Mouse (Mus musculus) bone marrow macrophage, adult 2 months (primary cell): ENCODE data around the gene D930048N14Rik. TPM values are rescaled to one million over a fixed set of nuclear protein-coding genes. Genes with fewer than 3 reads are reported as not detected.
A peak's percentile ranks its signal among the peaks of the same experiment; 100 is the strongest.
"Not testable (repeated sequence)": the region's sequence is repeated elsewhere in the genome, so short reads cannot be mapped to it uniquely, and the experiment has no call there.

Experiments used
- H3K27ac ChIP-seq: 2 replicates; pipeline ENCODE4 v1.5.1; 2012; ENCODE audit warnings: low read depth, low read length; ENCODE audit not compliant: insufficient read depth
- H3K4me1 ChIP-seq: 2 replicates; pipeline ENCODE4 v1.6.1; 2012; ENCODE audit warnings: low read length; ENCODE audit not compliant: control insufficient read depth, insufficient read depth
- H3K4me3 ChIP-seq: 2 replicates; pipeline ENCODE4 v1.5.1; 2012; ENCODE audit warnings: mild to moderate bottlenecking, low read length, moderate library complexity; ENCODE audit not compliant: insufficient read depth
- CTCF ChIP-seq: IDR thresholded peaks from 2 replicates; pipeline ENCODE4 v1.5.1; 2012; ENCODE audit warnings: low read depth, mild to moderate bottlenecking, low read length, moderate library complexity
- POLR2A ChIP-seq: IDR thresholded peaks from 2 replicates; pipeline ENCODE4 v1.6.1; 2012; ENCODE audit warnings: mild to moderate bottlenecking, low read depth, low read length, borderline replicate concordance
- polyA plus RNA-seq: library from polyadenylated mRNA; stranded (reverse); fragments of >200 nt; gene quantifications from 2 replicates; pipeline ENCODE4 v1.2.4, GENCODE M21; 2012; ENCODE audit not compliant: missing spikeins, insufficient read depth, insufficient read length

D930048N14Rik gene
- polyA plus RNA-seq, 1 experiment, result 8.1 TPM

DNA sequence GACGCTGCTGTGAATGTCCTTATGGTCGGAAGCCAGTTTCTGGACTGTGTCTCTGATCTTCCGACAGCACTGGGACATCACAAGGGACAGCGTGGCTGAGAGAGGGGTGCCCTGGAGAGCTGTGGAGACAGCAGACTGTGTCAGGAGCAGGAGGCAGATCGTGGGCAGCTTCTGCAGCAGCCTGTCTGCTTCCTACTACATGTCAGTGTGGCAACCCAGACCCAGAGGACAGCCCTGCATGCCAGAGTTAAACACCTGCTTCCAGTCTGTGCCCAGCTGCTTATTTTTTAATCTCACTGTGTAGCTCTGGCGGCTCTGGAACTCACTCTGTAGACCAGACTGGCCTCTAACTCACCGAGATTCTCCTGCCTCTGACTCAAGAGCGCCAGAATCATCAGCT is 22.8 kb upstream of the D930048N14Rik start:
- H3K4me1 ChIP-seq, result peaks cover 16% of the 10 kb centered on the region
- no peak overlapping the region for H3K27ac ChIP-seq
- no peak for TF ChIP-seq CTCF
- no peak for TF ChIP-seq POLR2A
- H3K4me3 ChIP-seq, result no peak overlapping the region

DNA sequence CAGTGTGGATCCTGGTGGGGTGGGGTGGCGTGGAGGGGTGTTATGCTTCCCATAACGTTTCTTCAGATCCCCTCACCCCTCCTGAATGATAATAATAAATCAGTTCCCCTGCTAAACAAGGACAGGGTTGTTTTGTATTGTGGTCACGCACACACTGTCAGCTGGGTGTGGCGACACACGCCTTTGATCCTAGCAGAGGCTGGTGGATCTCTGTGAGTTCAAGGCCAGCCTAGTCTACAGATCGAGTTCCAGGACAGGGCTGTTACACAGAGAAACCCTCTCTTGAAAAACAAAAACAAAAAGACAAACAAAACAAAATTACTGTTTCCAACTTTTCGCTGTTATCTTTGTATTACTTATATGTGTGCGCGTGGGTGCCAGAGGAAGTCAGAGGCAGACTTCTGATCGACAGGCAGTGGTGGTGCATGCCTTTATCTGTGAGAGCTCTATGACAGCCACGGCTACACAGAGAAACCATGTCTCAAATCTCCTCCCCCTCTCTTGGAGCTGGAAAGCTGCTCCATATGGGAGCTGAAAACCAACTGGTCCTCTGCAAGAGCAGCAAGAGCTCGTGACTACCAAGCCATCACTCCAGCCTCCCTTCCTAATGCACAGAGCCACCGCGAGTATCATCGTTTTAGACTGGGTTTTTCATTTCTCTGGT is 21.0 kb upstream of the D930048N14Rik start:
- Histone ChIP-seq H3K4me3 (no peak overlapping the region), H3K4me1 (peaks cover 32% of the 10 kb centered on the region), H3K27ac (no peak overlapping the region)
- TF ChIP-seq CTCF, result no peak

DNA sequence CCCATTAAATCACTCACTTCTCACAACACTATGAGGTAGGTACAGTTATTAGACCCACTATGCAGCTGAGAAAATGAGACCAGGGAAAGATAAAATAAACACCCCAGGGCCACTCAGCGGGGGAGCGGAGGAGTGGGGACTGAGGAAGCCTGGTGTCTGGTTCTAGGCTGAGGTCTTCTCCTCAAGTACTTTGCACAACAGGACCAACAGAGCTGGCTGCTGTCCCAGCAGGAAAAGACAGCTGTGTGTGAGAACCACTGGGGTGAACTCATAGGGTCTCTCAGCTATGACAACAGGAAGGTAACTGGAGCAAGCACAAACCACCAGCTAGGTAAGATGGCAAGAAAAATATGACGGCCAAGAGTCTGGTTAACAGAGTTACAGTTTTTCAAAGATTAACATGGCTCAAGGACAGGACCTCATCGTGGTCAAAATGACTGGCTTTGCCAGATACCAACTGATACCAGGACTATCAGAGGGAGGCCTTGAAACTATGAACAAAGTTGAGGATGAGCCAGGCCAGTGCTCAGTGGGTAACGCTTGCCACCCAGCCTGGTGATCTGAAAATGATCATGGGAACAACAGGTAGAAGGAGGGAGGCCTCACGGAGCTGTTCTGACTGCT is 18.5 kb upstream of the D930048N14Rik start:
- Histone ChIP-seq H3K4me3 (no peak overlapping the region), H3K4me1 (peaks cover 43% of the 10 kb centered on the region), H3K27ac (no peak overlapping the region)
- TF ChIP-seq CTCF (no peak), POLR2A (no peak)

- Histone ChIP-seq H3K27ac (peak overlapping the region; percentile 13; the same call in 1 of the 2 replicates), H3K4me1 (peaks cover 48% of the 10 kb centered on the region)
- not testable (repeated sequence) for H3K4me3 ChIP-seq
Observed at GRCm38 (mm10) chr11:51633200-51633599, 17.6 kb upstream of the D930048N14Rik start.

DNA sequence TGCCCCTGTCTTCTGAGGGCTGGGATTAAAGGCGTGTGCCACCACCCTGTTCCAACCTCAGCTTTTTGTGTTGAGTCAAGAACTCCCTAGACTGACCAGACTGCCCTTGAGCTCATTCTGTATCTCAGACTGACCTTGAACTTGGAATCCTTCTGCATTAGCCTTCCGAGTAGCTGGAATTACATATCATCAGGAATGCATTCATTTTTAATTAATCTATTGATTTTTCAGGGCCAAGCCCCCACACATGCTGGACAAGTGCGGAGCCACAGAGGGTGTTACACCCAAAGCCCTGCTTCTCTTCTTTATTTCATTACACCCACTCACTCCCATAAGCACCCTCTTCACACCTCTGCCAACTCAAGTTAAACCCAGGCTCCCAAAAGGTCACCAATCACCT is 17.0 kb upstream of the D930048N14Rik start:
- Histone ChIP-seq H3K27ac (peak overlapping the region; percentile 11; the same call in 1 of the 2 replicates), H3K4me1 (peaks cover 52% of the 10 kb centered on the region), H3K4me3 (no peak overlapping the region)
- no peak for TF ChIP-seq POLR2A
- TF ChIP-seq CTCF, result no peak

DNA sequence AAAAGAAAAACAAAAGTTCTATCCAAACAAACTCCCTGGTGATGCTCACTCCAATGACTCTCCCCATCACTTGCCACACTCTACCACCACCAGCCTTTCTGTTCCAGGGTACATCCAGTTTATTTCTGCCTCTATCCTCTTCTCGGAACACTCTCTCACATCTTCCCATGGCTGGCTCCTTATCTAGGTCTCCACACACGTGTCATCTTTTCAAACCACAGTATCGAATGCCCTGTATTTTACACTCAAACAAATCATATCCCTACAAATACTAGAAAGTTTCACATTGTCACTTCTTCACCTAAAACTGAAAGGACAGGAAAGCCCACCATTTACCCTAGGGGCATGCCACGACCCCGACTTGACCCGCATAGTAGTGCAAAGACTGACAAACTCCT is 15.6 kb upstream of the D930048N14Rik start:
- Histone ChIP-seq H3K4me3 (peak overlapping the region; percentile 90), H3K4me1 (peaks cover 53% of the 10 kb centered on the region), H3K27ac (peak overlapping the region; percentile 83)
- no peak for TF ChIP-seq POLR2A
- TF ChIP-seq CTCF, result no peak

- Histone ChIP-seq H3K4me3 (peak within 1 kb of the TSS; percentile 90), H3K4me1 (peaks cover 53% of the 10 kb centered on the region), H3K27ac (peak within 1 kb of the TSS; percentile 83)
- TF ChIP-seq CTCF (no peak), POLR2A (peak; percentile 32; the same call in 1 of the 2 replicates)
Observed at GRCm38 (mm10) chr11:51635525-51636322, 15.0 kb upstream of the D930048N14Rik start, which contains the start of gene Rmnd5b. TSS of gene Rmnd5b (minus strand) at chr11:51635896.

DNA sequence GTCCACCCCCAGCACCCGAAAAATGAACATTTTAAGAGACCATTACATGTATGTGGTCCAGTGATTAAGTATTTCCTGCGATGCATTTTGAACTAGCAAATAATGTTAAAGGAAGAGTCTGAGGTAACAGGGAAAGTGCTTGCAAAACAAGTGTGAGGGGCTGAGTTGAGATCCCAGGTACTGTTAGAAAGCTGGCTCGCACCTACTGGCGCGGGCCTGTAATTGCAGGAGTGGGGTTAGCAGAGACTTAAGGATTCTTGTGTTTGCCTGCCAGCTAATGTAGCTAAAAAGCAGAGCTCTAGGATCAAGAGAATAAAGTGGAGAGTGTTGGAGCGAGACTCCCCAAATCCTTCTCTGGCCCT is 14.4 kb upstream of the D930048N14Rik start:
- Histone ChIP-seq H3K27ac (peak overlapping the region; percentile 83), H3K4me3 (peak overlapping the region; percentile 90), H3K4me1 (peaks cover 52% of the 10 kb centered on the region)
- TF ChIP-seq CTCF (no peak), POLR2A (no peak)

DNA sequence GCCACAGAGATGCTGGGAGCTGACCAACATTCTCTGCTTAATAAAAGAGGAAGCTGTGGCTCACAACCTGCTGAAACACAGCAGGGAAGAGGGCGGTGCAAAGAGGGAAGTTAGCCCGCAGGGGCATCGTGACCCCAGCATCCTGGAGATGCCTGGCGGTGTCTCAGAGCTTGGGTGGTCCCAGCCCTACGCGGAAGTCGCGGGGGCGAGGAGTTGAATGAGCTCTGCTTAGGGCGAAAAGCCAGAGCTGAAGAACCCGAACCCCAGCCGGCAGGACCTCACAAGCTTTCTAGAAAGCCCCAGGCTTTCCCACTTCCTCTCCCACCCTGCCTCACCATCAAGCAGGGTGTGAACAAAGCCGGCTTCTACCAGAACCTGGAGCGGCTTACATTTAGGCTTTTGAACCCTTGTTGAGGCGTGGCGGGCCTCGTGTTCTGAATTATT is 12.8 kb upstream of the D930048N14Rik start:
- Histone ChIP-seq H3K4me1 (peaks cover 37% of the 10 kb centered on the region), H3K4me3 (peak overlapping the region; percentile 36), H3K27ac (peak overlapping the region; percentile 89)
- TF ChIP-seq POLR2A (no peak), CTCF (no peak)

DNA sequence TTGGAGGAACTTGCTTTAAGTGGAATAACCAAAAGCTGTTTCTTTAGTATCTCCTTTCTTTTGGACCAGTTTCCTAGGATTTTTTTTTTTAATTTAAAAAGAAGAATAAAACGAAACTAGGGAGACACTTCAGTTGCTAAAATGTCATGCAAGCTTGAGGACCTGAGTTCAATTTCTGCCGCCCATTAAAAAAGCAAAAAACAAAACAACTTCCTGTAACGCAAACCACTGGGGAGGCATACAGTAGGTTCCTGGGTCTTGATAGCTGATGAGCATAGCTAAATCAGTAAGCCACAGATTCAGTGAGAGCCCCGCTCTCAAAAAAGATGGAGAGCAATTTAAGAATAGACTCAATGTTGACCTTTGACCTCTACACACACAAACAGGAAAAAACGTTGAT is 12.3 kb upstream of the D930048N14Rik start:
- peak overlapping the region; percentile 36 for H3K4me3 ChIP-seq
- H3K4me1 ChIP-seq, result peaks cover 38% of the 10 kb centered on the region
- H3K27ac ChIP-seq, result peak overlapping the region; percentile 89
- TF ChIP-seq POLR2A (no peak), CTCF (no peak)
